Mouse (Mus musculus) brain, adult 2 months (tissue): ENCODE data around the gene Acer1.

Experiments
- DNase-seq: peaks from one replicate; pipeline ENCODE4 v3.0.0; 2011; ENCODE audit warnings: low read depth, low spot score

Gene Acer1

DNA sequence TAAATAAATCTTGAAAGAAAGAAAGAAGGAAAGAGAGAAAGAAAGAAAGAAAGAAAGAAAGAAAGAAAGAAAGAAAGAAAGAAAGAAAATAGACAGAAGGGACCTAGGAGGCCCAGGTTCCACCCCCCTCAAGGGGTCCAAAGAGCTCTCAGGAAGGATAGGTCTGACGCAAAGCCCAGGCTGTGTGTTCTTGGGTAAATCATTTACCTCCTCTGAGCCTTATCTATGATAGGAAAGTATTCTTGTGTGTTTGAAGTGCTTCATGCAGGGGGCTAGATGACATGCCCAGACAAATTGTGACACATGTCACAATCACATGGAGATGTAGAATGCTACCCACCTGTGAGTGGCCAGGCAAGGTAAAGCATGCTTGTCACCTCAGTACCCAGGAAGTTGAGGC is 29.3 kb downstream of the Acer1 start:
- no peak for DNase-seq

DNA sequence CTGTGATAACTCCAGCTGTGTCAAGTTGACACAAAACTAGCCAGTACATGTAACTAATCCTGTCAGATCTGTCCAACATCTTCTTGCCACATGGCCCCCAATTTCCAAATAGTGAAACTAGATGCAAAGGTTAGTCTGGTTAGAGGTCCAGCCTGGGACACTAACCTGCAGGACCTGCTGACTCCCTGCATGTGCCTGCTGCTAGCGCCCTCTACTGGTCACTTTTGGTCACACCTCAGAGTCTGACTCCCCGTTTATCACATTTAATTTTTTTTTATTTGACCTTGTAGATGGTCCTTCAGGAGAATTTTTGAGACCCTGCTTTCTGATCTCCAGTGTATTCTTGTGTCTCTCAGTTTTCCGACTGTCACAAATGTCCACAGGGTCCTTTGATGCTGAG is 31.0 kb downstream of the Acer1 start:
- peak; percentile 75 for DNase-seq

DNA sequence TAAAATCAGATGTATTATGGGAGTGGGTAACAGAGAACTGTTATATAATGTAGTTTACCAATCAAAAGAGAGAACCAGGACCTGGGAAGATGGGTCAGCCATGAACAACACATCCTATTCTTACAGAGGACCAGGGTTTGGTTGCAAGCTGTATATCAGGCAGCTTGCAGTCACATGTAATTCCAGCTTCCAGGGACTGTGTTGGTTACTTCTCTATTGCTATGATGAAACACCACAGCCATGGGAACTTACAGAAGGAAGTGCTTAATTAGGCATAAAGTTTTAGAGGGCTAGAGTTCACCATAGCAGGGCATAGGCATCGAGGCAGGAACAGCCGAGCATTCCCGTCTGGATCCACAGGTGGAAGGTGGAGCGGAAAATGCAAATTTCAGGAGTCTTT is 43.2 kb downstream of the Acer1 start:
- DNase-seq, result no peak

DNA sequence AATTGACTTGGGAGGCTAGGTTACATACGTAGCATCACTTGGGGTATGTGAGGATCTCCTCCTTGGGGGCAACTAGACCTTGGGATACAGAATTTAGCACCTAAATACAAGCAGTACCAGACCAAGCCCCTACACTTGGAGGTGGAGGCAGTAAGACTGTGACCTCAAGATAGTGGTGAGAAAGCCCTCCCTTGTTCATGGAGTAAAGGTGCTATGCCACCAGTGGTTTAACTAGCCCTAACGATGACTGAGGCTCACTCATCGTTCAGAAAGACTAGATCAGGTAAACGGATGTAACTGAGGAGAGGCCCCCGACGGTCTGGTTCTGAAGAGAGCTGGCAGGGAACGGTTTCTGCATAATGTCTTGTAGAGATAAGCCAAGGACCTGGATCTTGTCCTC is 45.2 kb downstream of the Acer1 start:
- DNase-seq, result no peak

DNA sequence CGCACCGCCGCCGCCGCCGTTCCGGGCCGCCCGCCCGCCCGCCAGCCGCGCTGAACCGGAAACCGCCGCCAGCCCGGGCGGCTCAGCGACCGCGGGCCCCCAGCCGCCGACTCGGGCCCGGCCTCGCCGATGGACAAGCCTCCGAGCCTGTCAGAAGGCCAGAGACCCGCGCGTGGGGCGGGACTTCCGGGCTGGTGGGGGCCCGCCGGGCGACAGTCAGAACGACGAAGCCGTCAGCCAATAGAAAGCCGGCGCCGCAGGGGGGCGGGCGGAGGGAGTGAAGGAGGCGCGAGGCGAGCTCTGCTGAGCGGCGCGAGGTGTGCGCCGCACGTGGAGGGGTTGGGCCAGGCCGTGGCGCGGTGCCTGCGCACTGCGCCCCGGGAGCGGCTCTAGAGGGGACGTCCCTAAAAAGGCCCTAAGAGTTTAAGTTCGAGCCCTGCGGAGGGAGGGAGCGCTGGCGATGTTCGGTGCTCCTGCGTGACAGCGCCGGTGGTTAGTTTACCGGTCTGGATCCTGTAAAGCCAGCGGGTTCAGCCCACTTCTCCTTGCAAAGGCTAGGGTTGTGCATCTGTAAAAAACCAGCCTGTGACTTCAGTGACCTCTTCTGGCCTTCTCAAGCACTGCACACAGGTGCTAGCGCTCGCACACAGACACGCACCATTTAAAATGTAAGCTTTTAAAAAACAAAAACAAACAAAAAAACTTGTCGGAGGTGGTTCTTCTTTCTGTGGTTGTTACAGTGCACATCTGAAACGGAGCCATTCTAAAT is 46.4 kb downstream of the Acer1 start, which contains the start of gene Mllt1:
Mllt1 (minus strand) TSS at position 53 of the 769 bp plus-strand sequence.
- DNase-seq, result peak; percentile 98

DNA sequence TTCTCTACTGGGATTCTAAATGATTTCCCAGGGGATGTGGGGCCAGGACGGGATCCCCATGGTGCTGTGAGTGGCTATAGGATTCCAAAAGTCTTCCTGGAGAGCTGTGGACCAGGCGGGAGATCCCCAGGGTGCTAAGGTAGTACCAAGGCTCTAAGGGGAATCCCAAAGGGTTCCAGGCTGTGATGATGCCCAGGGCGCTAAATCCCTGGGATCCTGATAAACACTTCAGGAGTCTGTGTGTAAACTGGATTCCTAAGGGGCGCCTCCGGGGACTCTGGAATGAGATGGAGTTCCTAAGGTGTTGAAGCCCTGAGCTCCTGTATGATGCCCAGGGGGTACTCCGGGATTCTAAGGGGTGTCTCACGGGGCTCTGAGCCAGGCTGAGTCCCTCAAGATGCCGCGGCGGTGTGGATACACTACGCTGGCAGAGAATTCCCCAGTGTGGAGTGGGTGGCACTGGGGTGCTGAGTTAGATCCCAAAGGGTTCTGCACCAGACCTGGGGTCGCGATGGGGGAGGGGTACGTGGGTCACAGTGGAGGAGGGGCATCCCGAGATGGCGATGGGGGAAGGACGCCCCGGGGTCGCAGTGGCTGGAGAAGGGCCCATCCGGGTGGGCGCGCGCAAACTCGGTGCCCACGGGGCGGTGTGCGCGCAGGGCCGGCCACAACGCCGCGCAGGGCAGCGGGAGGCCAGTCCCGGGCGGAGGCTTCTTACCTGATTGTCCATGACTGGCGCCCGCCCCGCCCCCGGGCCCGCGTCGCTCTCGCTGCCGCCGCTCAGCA is 47.2 kb downstream of the Acer1 start:
- no peak for DNase-seq

DNA sequence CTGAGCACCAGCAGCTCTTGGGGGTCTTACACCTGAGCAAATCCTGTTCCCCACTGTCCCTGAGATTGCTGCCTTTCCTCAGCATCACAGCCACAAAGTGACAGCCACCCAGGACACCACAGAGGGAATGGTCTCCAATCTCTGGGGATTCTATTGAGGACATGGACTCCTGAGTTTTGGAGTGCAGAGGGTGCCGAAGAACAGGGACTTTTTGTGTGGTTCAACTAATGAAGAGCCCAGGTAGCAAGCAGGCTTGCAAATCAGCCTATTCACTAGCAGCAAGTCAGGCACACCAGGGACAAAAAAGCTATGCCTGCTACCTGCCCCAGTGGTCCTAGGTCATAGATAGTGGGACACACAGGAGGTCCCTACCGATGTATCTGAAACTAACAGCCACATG is 48.5 kb downstream of the Acer1 start:
- no peak for DNase-seq

DNA sequence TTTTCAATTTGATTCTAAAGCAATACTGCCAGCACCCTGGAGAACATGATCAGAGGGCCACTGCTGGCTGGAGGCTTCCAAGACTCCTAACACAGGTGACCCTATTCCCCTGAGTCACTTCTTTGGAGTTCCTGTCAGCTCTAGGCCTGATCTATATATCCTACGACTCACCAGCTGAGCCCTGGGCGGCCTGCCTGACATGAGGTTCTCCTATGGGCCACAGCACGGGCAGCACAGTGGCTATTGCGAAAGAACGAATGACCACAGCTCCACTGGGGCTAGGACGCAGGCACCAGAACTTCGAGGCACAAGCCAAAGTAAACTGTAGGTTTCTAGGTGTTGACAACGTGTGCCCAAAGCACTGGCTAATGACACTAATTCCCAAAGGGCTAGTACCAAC is 51.9 kb downstream of the Acer1 start:
- DNase-seq, result no peak

DNA sequence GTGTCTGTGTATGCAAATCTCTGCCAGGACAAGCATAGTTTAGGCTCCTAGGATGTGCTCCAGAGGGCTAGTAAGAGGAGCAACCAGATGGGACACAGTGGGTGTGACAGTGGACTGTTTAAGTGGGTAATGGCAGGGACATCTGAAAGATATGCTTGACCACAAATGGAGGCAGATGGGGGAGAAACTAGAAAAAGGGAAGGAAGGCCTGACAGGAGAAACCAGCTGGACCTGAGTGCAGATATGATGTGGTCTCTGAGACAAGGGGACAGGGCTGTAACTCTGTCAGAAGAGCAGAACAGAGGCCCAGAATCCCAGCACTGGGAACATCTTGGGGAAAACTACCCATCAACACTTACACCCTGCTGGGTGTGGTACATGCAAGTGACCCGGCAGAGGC is 52.4 kb downstream of the Acer1 start:
- DNase-seq, result no peak

DNA sequence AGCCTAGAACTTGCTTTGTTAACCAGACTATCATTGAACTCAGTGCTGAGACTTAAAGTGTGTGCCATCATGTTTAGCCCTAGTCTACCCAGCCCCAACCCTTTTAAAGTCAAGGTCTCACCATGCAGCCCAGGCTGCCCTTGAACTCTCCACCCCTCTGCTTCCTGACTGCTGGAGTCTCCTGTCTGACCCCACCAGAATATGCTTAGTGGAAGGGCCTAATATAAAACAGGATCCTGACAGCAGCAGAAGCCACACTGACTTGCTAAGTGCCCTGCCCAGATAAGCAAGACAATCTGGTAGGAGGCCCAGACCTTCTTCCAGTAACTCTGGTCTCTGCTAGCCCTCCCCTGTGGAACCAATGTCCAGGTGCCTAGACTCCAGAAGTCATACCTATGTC is 52.8 kb downstream of the Acer1 start:
- no peak for DNase-seq

DNA sequence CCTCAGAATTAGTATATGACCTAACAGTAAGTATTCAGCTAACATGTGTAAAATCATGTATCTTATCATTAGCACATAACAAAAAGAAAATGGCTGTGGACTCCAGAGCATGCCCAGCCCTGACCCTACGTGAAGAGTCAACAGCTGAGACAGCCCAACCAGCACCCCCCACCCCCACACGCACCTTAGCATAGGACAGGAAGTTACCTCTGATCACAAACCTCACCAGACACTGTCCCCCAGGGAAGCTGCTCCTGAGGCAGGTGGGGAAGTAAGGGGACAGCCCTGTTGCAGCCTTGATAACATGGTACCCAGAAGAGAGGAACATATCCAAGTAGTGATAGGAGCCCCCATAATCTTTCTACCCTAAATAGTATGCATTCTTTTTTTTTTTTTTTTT is 55.9 kb downstream of the Acer1 start:
- DNase-seq, result no peak

DNA sequence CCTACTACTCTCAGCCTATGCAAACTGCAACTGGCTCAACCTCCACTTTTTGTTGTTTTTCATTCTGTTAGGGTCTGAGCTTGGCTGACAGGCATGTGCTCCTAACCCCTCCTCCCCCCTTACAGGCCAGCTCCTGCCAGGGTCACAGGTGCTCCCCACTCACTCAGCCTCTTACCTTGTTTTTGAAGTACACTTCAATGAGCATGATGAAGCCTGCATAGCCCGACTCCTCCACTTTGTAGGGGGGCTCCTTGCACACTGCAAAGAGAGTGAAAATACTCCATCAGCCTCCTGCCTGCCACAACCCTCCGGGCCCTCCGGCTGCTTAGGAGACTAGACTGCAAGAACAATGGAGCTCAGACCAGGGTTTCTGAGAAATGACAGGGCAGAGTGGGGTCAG is 62.2 kb downstream of the Acer1 start:
- DNase-seq, result no peak

DNA sequence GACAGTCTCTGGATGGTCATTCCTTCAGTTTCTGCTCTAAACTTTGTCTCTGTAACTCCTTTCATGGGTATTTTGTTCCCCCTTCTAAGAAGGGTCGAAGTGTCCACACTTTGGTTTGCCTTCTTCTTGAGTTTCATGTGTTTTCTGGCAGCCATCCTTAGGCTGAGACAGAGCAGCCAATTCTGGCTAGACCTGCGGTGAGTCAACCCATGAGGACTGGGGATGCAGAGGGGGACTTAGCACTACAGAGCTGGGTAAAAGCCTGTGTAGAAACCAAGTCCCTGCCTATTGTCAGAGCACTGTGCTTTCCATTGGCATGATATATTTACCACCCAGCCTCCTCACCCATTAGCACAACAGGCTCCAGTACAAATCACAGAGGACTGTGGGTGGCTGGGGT is 64.8 kb downstream of the Acer1 start:
- DNase-seq, result peak; percentile 39

DNA sequence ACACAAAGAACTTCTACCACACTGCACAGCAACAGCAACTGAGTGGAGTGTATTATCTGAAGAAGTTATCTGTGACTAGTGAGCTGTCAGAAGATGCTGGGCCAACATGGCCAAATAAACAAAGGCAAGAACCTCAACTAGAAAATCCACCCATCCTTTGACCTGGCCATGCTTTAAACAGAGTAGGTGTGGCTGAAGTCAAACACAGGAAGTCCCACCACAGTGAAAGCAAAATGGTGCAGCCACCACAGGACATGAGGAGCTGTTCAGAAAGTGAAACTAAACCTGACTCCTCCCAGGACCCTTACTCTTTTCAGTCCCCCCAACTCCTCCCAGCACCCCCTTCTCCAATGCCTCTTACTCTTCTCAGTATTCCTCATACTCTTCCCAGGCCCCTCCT is 68.5 kb downstream of the Acer1 start:
- DNase-seq, result no peak

DNA sequence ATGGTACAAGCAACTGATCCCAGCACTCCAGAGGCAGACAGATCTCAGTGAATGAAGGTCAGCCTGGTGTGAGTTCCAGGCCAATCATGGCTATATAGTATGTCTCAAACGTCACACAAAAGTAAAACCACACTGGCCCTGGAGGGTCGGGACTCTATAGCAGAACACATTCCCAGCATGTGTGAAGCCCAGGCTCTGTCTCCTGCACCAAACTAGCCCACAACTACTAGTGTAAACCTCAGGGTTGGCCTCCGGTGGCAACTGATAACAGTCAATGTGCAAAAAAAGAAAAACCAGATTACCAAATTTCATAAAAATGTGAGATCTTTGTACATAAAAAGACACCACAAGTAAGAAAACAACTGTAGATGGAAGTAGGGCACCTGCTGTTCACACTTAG is 68.9 kb downstream of the Acer1 start:
- DNase-seq, result no peak

DNA sequence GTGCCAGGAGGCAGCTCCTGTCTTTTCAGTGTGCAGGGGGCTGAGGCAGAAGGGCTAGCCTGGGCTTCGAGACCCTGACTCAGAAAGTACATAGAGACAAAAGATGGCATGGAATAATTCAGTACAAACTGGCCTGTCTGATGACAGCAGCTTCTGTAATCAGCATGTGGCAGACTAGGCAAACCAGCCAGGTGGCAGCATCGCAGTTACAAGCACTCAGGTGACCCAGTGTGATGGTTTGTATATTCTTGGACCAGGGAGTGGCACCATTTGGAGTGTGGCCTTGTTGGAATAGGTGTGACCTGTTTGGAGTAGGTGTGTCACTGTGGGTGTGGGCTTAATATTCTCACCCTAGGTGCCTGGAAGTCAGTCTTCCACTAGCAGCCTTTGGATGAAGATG is 72.2 kb downstream of the Acer1 start:
- peak; percentile 70 for DNase-seq

DNA sequence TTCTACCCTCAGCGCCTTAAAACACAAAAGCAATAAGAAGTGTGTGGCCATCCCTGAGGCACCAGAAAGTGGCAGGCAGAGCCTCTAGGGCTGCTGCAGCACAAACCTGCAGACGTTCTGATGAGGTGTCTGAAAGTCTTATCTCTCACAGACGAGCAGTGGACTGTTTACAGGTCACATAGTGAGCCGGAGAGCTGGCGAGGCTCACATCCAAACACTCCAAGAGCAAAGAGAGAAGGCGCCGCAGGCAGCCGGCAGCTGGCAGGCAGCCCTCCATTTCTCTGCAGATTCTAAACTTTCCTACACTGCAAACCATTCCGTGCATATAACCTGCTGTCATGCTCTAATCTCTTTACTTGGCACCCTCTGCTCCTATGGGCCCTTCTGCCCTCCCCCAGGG is 74.0 kb downstream of the Acer1 start:
- DNase-seq, result peak; percentile 39

DNA sequence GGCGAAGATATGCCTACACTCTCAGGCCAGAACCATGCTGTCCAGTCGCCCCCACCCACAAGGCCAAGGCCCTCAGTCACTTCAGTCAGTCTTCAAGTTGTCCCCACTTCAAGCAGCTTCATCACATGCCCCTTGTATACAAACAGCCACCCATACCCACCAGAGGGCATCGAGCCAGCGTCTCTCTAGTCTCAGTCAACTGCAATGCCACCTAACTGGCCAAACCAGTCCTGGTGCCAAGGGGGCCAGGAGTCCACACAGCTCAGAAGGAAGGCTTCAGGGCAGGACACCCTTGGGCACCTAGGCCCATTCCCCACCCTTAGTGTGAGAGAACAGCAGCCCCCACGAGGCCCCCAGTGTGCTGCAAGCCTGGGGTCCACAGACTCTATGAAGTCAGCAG is 74.8 kb downstream of the Acer1 start:
- DNase-seq, result no peak

DNA sequence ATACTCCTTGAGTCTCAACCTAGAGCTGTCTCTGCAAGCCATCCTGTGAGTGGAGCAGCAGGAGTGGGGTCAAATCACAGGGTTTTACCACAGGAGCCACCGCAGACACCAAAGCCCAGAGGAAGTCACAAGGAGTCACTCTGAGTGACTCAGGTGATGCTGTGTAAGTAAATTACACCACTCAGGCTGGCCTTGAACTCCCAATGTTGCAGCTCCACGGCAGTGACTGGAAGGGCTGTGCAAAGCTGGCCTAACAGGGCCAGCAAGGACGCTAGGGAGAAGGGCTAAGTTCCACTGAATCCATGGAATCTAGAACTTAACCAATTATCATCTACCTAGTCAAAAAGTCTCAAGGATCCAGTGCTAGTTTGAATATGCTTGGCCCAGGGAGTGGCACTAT is 75.8 kb downstream of the Acer1 start:
- no peak for DNase-seq
